Mouse (Mus musculus): ENCODE measurements at regions not wholly inside any gene's neighbourhood (a gene's known extent, or its start where the extent isn't known, plus 50 kb on each side); places are given as distances from the start of the nearest gene placed in this dataset.
A peak's percentile ranks its signal among the peaks of the same experiment; 100 is the strongest.

DNA sequence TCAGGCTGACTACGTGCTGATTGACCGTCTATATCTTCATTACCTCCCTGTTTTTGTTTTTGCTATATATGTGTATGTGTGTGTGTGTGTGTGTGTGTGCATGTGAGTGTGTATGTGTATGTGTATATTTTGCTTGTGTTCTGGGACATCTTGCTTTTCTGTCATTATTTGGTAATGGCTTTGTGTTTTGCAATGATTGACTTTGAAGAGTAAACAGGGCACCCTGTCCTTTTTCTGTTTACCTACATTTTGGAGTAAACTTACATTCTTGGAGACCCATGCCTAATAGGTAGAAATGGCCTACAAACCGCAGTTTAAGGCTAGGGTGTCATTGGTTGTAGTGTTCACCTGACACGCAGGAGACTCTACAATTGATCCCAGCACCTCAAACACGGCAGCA, 177.5 kb upstream of the Tmem72 start:
- 92% methylated on average over 5 of the region's 5 CpGs for WGBS
- no peak for ATAC-seq (ENCODE audit: low read depth)
- Histone ChIP-seq H3K27me3 (ENCODE audit: control insufficient read depth, insufficient read depth, low read length) (no peaks in the 10 kb centered on the region), H3K36me3 (ENCODE audit: control insufficient read depth, insufficient read depth, low read length) (no peaks in the 10 kb centered on the region), H3K4me1 (ENCODE audit: control insufficient read depth, insufficient read depth, low read length) (0 out of 2 replicates have a peak, but pooled peaks cover 2% of the 10 kb centered on the region), H3K9me3 (ENCODE audit: control insufficient read depth, low read length) (no peaks in the 10 kb centered on the region), H3K9ac (replicated peaks; ENCODE audit: low read depth, low read length) (no peak overlapping the region), H3K4me2 (ENCODE audit: low read depth, low read length) (no peak overlapping the region), H3K4me3 (ENCODE audit: low read depth, low read length) (no peak overlapping the region), H3K27ac (ENCODE audit: low read depth, low read length) (no peak overlapping the region)

GRCm38 (mm10) chr6:116895114-116895513, 178.4 kb upstream of the Tmem72 start:
- Histone ChIP-seq H3K9me3 (ENCODE audit: control insufficient read depth, low read length) (no peaks in the 10 kb centered on the region), H3K36me3 (ENCODE audit: control insufficient read depth, insufficient read depth, low read length) (no peaks in the 10 kb centered on the region), H3K27me3 (ENCODE audit: control insufficient read depth, insufficient read depth, low read length) (no peaks in the 10 kb centered on the region), H3K4me1 (ENCODE audit: control insufficient read depth, insufficient read depth, low read length) (0 out of 2 replicates have a peak, but pooled peaks cover 2% of the 10 kb centered on the region), H3K27ac (ENCODE audit: low read depth, low read length) (peak overlapping the region; percentile 39; the same call in 1 of the 2 replicates), H3K4me2 (ENCODE audit: low read depth, low read length) (no peak overlapping the region), H3K4me3 (ENCODE audit: low read depth, low read length) (no peak overlapping the region), H3K9ac (replicated peaks; ENCODE audit: low read depth, low read length) (no peak overlapping the region)
- ATAC-seq (ENCODE audit: low read depth) = peak; percentile 87; the same call in 1 of the 2 replicates
- WGBS = 39% methylated on average over 5 of the region's 5 CpGs

GRCm38 (mm10) chr6:116896132-116896630, 179.5 kb upstream of the Tmem72 start:
- Histone ChIP-seq H3K4me2 (ENCODE audit: low read depth, low read length) (no peak overlapping the region), H3K4me3 (ENCODE audit: low read depth, low read length) (no peak overlapping the region), H3K27me3 (ENCODE audit: control insufficient read depth, insufficient read depth, low read length) (no peaks in the 10 kb centered on the region), H3K4me1 (ENCODE audit: control insufficient read depth, insufficient read depth, low read length) (0 out of 2 replicates have a peak, but pooled peaks cover 2% of the 10 kb centered on the region), H3K9me3 (ENCODE audit: control insufficient read depth, low read length) (no peaks in the 10 kb centered on the region), H3K36me3 (ENCODE audit: control insufficient read depth, insufficient read depth, low read length) (no peaks in the 10 kb centered on the region), H3K27ac (ENCODE audit: low read depth, low read length) (no peak overlapping the region), H3K9ac (replicated peaks; ENCODE audit: low read depth, low read length) (no peak overlapping the region)
- ATAC-seq (ENCODE audit: low read depth) = no peak
- 82% methylated on average over 4 of the region's 4 CpGs for WGBS

DNA sequence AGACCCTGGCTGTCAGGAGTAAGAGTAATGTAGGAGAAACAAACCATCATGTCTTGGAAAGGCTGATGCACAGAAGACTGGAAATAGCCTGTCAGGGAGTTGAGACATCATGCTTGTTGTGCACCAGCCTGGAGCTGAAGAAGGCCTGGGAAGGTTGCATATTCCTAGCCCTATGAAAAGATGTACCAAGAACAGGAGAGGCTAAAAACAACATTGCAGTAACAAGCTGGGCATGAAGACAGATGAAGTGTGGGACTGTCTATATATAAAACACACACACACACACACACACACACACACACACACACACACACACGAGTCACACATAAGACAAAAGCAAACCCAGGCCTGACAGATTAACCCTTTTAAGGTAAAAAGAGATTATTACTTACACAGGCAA, 185.1 kb upstream of the Tmem72 start:
- Histone ChIP-seq H3K4me2 (ENCODE audit: low read depth, low read length) (no peak overlapping the region), H3K27ac (ENCODE audit: low read depth, low read length) (no peak overlapping the region), H3K4me1 (ENCODE audit: control insufficient read depth, insufficient read depth, low read length) (no peaks in the 10 kb centered on the region), H3K9me3 (ENCODE audit: control insufficient read depth, low read length) (no peaks in the 10 kb centered on the region), H3K27me3 (ENCODE audit: control insufficient read depth, insufficient read depth, low read length) (no peaks in the 10 kb centered on the region), H3K4me3 (ENCODE audit: low read depth, low read length) (no peak overlapping the region), H3K9ac (replicated peaks; ENCODE audit: low read depth, low read length) (no peak overlapping the region), H3K36me3 (ENCODE audit: control insufficient read depth, insufficient read depth, low read length) (no peaks in the 10 kb centered on the region)
- ATAC-seq (ENCODE audit: low read depth) = no peak
- 33% methylated on average over 1 of the region's 1 CpGs for WGBS

GRCm38 (mm10) chr6:116902371-116902770, 185.7 kb upstream of the Tmem72 start:
- Histone ChIP-seq H3K27me3 (ENCODE audit: control insufficient read depth, insufficient read depth, low read length) (no peaks in the 10 kb centered on the region), H3K4me2 (ENCODE audit: low read depth, low read length) (no peak overlapping the region), H3K27ac (ENCODE audit: low read depth, low read length) (no peak overlapping the region), H3K9me3 (ENCODE audit: control insufficient read depth, low read length) (no peaks in the 10 kb centered on the region), H3K9ac (replicated peaks; ENCODE audit: low read depth, low read length) (no peak overlapping the region), H3K4me1 (ENCODE audit: control insufficient read depth, insufficient read depth, low read length) (no peaks in the 10 kb centered on the region), H3K36me3 (ENCODE audit: control insufficient read depth, insufficient read depth, low read length) (no peaks in the 10 kb centered on the region), H3K4me3 (ENCODE audit: low read depth, low read length) (no peak overlapping the region)
- ATAC-seq (ENCODE audit: low read depth) = no peak
- WGBS = 64% methylated on average over 3 of the region's 3 CpGs

DNA sequence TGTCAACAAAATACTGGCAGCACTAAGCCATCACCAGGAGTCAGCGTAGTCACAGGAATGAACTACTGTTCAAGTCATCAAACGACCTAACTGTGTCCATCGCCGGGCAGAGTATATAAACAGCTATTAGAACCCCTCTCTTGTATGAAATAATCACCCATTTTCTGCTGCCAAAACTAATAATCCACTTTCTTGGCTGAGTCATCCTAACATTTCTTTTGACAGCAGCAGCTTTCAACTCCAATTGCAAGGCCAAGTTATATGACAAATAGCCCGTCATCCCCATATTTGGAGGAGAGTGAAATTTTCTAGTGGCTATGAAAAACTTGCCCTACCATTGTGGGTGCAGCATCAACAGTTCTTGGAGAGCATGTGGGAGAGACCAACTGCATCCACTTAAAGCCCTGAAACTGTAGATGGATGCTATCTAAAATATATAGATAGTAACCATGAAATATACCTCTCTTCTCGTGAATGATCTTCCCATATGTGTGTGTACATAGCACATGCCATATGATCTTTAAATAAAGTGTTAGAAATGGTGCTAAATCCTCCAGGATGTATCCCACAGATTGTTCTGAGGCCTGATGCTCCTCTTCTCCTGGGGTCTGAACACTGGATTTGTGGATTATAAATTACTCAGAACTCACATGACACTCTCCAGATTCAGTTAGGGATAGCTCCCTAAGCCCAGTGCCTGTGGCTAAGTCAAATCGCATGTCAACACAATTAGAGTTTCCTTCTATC, 189.9 kb upstream of the Tmem72 start:
- Histone ChIP-seq H3K4me3 (ENCODE audit: low read depth, low read length) (no peak overlapping the region), H3K27ac (ENCODE audit: low read depth, low read length) (no peak overlapping the region), H3K4me2 (ENCODE audit: low read depth, low read length) (no peak overlapping the region), H3K27me3 (ENCODE audit: control insufficient read depth, insufficient read depth, low read length) (no peaks in the 10 kb centered on the region), H3K9ac (replicated peaks; ENCODE audit: low read depth, low read length) (no peak overlapping the region), H3K4me1 (ENCODE audit: control insufficient read depth, insufficient read depth, low read length) (no peaks in the 10 kb centered on the region), H3K9me3 (ENCODE audit: control insufficient read depth, low read length) (no peaks in the 10 kb centered on the region), H3K36me3 (ENCODE audit: control insufficient read depth, insufficient read depth, low read length) (no peaks in the 10 kb centered on the region)
- no peak for ATAC-seq (ENCODE audit: low read depth)
- 87% methylated on average over 7 of the region's 7 CpGs for WGBS

DNA sequence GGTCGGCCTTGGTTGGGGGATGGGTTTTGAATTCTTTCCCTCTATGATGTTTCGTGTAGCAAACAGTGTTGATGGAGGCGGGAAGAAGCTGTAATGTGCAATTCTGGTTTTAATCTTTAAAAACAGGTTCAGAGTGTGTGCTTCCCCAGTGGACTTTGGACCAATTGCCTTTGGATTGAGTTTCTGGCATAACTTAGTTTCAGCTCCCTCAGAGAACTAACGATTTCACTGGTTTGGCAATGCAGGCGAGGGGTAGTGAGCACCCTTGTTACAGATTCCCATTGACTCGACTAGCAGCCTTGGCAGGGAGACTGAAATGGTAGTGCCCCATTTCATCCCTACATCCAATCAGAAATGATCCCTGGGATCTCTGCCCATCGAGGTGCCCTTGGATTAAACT, 193.9 kb upstream of the Tmem72 start:
- H3K4me3 ChIP-seq (ENCODE audit: low read depth, low read length) = no peak overlapping the region
- H3K36me3 ChIP-seq (ENCODE audit: control insufficient read depth, insufficient read depth, low read length) = no peaks in the 10 kb centered on the region
- no peaks in the 10 kb centered on the region for H3K4me1 ChIP-seq (ENCODE audit: control insufficient read depth, insufficient read depth, low read length)
- ATAC-seq (ENCODE audit: low read depth) = no peak
- H3K27me3 ChIP-seq (ENCODE audit: control insufficient read depth, insufficient read depth, low read length) = no peaks in the 10 kb centered on the region
- H3K9ac ChIP-seq (replicated peaks; ENCODE audit: low read depth, low read length) = no peak overlapping the region
- H3K27ac ChIP-seq (ENCODE audit: low read depth, low read length) = no peak overlapping the region
- WGBS = 88% methylated on average over 7 of the region's 7 CpGs
- H3K4me2 ChIP-seq (ENCODE audit: low read depth, low read length) = no peak overlapping the region
- no peaks in the 10 kb centered on the region for H3K9me3 ChIP-seq (ENCODE audit: control insufficient read depth, low read length)

DNA sequence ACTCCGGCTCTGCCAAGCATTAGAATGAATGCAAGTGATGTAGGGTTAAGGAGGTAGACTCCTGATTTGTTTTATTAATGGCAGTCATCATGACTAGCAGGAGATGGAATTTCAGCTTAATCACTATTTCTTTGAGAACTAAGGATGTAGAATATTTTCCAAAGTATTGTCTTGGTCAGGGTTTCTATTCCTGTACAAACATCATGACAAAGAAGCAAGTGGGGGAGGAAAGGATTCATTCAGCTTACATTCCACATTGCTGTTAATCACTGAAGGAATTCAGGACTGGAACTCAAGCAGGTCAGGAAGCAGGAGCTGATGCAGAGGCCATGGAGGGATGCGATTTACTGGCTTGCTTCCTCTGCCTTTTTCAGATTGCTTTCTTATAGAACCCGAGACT, 195.4 kb upstream of the Tmem72 start:
- Histone ChIP-seq H3K4me1 (ENCODE audit: control insufficient read depth, insufficient read depth, low read length) (no peaks in the 10 kb centered on the region), H3K9ac (replicated peaks; ENCODE audit: low read depth, low read length) (no peak overlapping the region), H3K27me3 (ENCODE audit: control insufficient read depth, insufficient read depth, low read length) (no peaks in the 10 kb centered on the region), H3K36me3 (ENCODE audit: control insufficient read depth, insufficient read depth, low read length) (no peaks in the 10 kb centered on the region), H3K4me3 (ENCODE audit: low read depth, low read length) (no peak overlapping the region), H3K4me2 (ENCODE audit: low read depth, low read length) (no peak overlapping the region), H3K9me3 (ENCODE audit: control insufficient read depth, low read length) (no peaks in the 10 kb centered on the region), H3K27ac (ENCODE audit: low read depth, low read length) (no peak overlapping the region)
- WGBS = 82% methylated on average over 3 of the region's 3 CpGs
- no peak for ATAC-seq (ENCODE audit: low read depth)

DNA sequence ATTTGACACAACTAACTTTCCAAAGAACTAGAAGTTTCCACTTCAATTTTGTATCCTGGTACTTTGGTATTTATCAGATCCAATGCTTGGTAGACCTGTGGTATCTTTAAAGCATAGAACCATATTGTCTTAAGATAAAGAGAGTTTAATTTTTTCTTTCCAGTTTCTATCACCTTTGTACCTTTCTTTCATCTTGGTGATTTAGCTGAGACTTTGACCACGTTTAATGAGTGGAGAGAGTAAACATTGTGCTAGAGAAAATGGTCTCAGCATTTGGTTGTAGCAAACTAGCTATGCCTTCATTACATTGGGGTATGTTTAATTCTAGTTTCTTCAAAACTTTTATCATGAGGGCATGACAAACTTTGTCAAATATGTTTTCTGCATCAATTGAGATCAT, 197.4 kb upstream of the Tmem72 start:
- Histone ChIP-seq H3K4me2 (ENCODE audit: low read depth, low read length) (no peak overlapping the region), H3K9ac (replicated peaks; ENCODE audit: low read depth, low read length) (no peak overlapping the region), H3K36me3 (ENCODE audit: control insufficient read depth, insufficient read depth, low read length) (no peaks in the 10 kb centered on the region), H3K9me3 (ENCODE audit: control insufficient read depth, low read length) (no peaks in the 10 kb centered on the region), H3K4me3 (ENCODE audit: low read depth, low read length) (no peak overlapping the region), H3K4me1 (ENCODE audit: control insufficient read depth, insufficient read depth, low read length) (no peaks in the 10 kb centered on the region), H3K27ac (ENCODE audit: low read depth, low read length) (no peak overlapping the region), H3K27me3 (ENCODE audit: control insufficient read depth, insufficient read depth, low read length) (no peaks in the 10 kb centered on the region)
- no peak for ATAC-seq (ENCODE audit: low read depth)
- WGBS = 76% methylated on average over 1 of the region's 1 CpGs
